Mouse (Mus musculus) erythroid progenitor cell, adult 5-6 weeks (primary cell): ENCODE data around the gene Flt1. TPM values are rescaled to one million over a fixed set of nuclear protein-coding genes. Genes with fewer than 3 reads are reported as not detected.

ENCODE experiments used
- ATAC-seq: replicated peaks from 2 replicates; pipeline ENCODE4 v1.8.0; 2016; ENCODE audit warnings: moderate number of reproducible peaks, mild to moderate bottlenecking, moderate TSS enrichment, inconsistent platforms; ENCODE audit not compliant: poor library complexity, low FRiP score, severe bottlenecking
- total RNA-seq, 2 experiments: library from RNA; stranded (forward) in 1 of 2; stranded (reverse) in 1 of 2; fragments of 150-400 nt in 1 of 2; fragments of 186-747, 209-891 nt in 1 of 2; gene quantifications; 2 replicates each; pipeline versions ENCODE4 v1.2.3 to v1.2.4; 2015 to 2017; ENCODE audit warnings: low replicate concordance in 2 of 2

The Flt1 gene
- total RNA-seq, 2 experiments from 2014 or later = not detected

GRCm38 (mm10) chr5:147726701-147727393 is 1.0 kb upstream of the Flt1 start:
- ATAC-seq = no peak

- ATAC-seq = no peak
These were observed 623 bp downstream of the Flt1 start for GRCm38 (mm10) chr5:147724945-147725830.

- ATAC-seq = no peak
These were observed 1.4 kb downstream of the Flt1 start for GRCm38 (mm10) chr5:147724391-147724790.

GRCm38 (mm10) chr5:147723811-147724210 is 2.0 kb downstream of the Flt1 start:
- ATAC-seq = no peak

- no peak for ATAC-seq
These were observed 4.4 kb downstream of the Flt1 start for GRCm38 (mm10) chr5:147721438-147721837.

- ATAC-seq = no peak
These were observed 7.5 kb downstream of the Flt1 start for GRCm38 (mm10) chr5:147718335-147718734.

GRCm38 (mm10) chr5:147716697-147717217 is 9.1 kb downstream of the Flt1 start:
- no peak for ATAC-seq

- no peak for ATAC-seq
These were observed 9.5 kb downstream of the Flt1 start for GRCm38 (mm10) chr5:147716276-147716675.

GRCm38 (mm10) chr5:147715391-147715790 is 10.4 kb downstream of the Flt1 start:
- no peak for ATAC-seq

GRCm38 (mm10) chr5:147708500-147708899 is 17.3 kb downstream of the Flt1 start:
- ATAC-seq = no peak

- no peak for ATAC-seq
These were observed 18.3 kb downstream of the Flt1 start for GRCm38 (mm10) chr5:147707479-147707878.

GRCm38 (mm10) chr5:147704890-147705289 is 20.9 kb downstream of the Flt1 start:
- ATAC-seq = no peak

- no peak for ATAC-seq
These were observed 23.4 kb downstream of the Flt1 start for GRCm38 (mm10) chr5:147702423-147702822.

- no peak for ATAC-seq
These were observed 24.8 kb downstream of the Flt1 start for GRCm38 (mm10) chr5:147701024-147701423.

GRCm38 (mm10) chr5:147698044-147698443 is 27.8 kb downstream of the Flt1 start:
- ATAC-seq = no peak

GRCm38 (mm10) chr5:147697165-147697564 is 28.6 kb downstream of the Flt1 start:
- no peak for ATAC-seq

GRCm38 (mm10) chr5:147692622-147693021 is 33.2 kb downstream of the Flt1 start:
- ATAC-seq = no peak

GRCm38 (mm10) chr5:147683707-147684323 is 42.0 kb downstream of the Flt1 start:
- no peak for ATAC-seq

GRCm38 (mm10) chr5:147681224-147681623 is 44.6 kb downstream of the Flt1 start:
- ATAC-seq = no peak

- ATAC-seq = no peak
These were observed 45.1 kb downstream of the Flt1 start for GRCm38 (mm10) chr5:147680711-147681110.
